Comparison of ENCODE assay signal across 1 mouse cellular context in the genomic region with DNA sequence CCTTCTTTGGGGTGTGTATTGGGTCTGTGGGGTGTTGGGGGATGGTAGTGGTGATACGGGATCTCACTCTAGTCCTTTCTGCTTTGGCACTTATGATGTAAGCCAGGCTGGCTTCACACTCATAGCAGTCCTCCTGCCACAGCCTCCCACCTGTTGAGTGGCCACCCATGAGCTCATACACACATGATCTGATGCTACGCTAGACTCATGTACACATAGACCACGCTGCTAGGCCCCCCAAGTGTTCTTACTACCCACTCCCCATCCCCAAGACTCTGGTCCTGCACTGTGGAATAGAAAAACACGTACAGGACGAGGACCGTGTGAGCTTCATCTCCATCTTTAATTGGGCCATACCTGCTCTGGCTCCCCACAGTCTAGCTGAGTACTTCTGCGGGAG.
TF ChIP-seq lines count a peak whose summit lies in the region.

No protein-coding gene starts in this region.

TF ChIP-seq in C2C12, 6 proteins besides CTCF, POLR2A, EP300 and RAD21:
- TF ChIP-seq MYOG (IDR thresholded peaks at IDR 0.05; ENCODE audit: control insufficient read depth, extremely low read depth, insufficient read length) (no peak), MYOD1 (IDR thresholded peaks at IDR 0.05; ENCODE audit: control insufficient read depth, insufficient read length, low read depth) (peak; percentile 86), CEBPB (IDR thresholded peaks at IDR 0.05; ENCODE audit: low read depth) (no peak), FOSL1 (IDR thresholded peaks at IDR 0.05; ENCODE audit: insufficient read depth, low read length, poor library complexity, severe bottlenecking) (no peak), MAX (IDR thresholded peaks at IDR 0.05) (no peak), USF1 (IDR thresholded peaks at IDR 0.05; ENCODE audit: low read depth) (no peak)
